Mouse (Mus musculus): ENCODE data around the gene Gm13539. TPM values are rescaled to one million over a fixed set of nuclear protein-coding genes. Genes with fewer than 3 reads are reported as not detected.

Gene Gm13539
- polyA plus RNA-seq, 1 experiment from 2014 or later: not detected

- H3K4me3 ChIP-seq (replicated peaks): no peak overlapping the region
- no peaks in the 10 kb centered on the region for H3K4me1 ChIP-seq
- no peaks in the 10 kb centered on the region for H3K9me3 ChIP-seq (replicated peaks)
- H3K27ac ChIP-seq: no peak overlapping the region
- 88% methylated on average over 3 of the region's 3 CpGs for WGBS
- H3K36me3 ChIP-seq: no peaks in the 10 kb centered on the region
- no peaks in the 10 kb centered on the region for H3K27me3 ChIP-seq
- no peak overlapping the region for H3K9ac ChIP-seq
- no peak for ATAC-seq (replicated peaks; ENCODE audit: low FRiP score)
- no peak overlapping the region for H3K4me2 ChIP-seq
Measured at GRCm38 (mm10) chr2:25830786-25831185, 48.7 kb downstream of the Gm13539 start.

GRCm38 (mm10) chr2:25836291-25836690 is 54.2 kb downstream of the Gm13539 start:
- Histone ChIP-seq H3K4me3 (replicated peaks) (no peak overlapping the region), H3K27ac (no peak overlapping the region), H3K9ac (no peak overlapping the region), H3K9me3 (replicated peaks) (no peaks in the 10 kb centered on the region), H3K4me2 (no peak overlapping the region), H3K27me3 (no peaks in the 10 kb centered on the region), H3K4me1 (0 out of 2 replicates have a peak, but pooled peaks cover 2% of the 10 kb centered on the region), H3K36me3 (no peaks in the 10 kb centered on the region)
- no peak for ATAC-seq (replicated peaks; ENCODE audit: low FRiP score)
- 48% methylated on average over 5 of the region's 5 CpGs for WGBS

Other genes with a start within 250 kb of the Gm13539 start
- gene Traf2, start 235.3 kb upstream of the Gm13539 start, polyA plus RNA-seq (2015; fragmentation: Nextera tagmentation; extraction: Ambion mirVana): 36.0 and 37.3 TPM in 2 replicates
- gene Edf1, start 224.4 kb upstream of the Gm13539 start, polyA plus RNA-seq (2015; fragmentation: Nextera tagmentation; extraction: Ambion mirVana): 373 and 392 TPM in 2 replicates
- 8.4 and 10.1 TPM in 2 replicates for gene Mamdc4, start 207.4 kb upstream of the Gm13539 start, polyA plus RNA-seq (2015; fragmentation: Nextera tagmentation; extraction: Ambion mirVana)
- gene Phpt1, start 207.0 kb upstream of the Gm13539 start, polyA plus RNA-seq (2015; fragmentation: Nextera tagmentation; extraction: Ambion mirVana): 184 and 197 TPM in 2 replicates
- 0.15 and 0.21 TPM in 2 replicates for gene Ajm1, start 200.5 kb upstream of the Gm13539 start, polyA plus RNA-seq (2015; fragmentation: Nextera tagmentation; extraction: Ambion mirVana)
- 72.8 and 74.7 TPM in 2 replicates for gene Rabl6, start 173.7 kb upstream of the Gm13539 start, polyA plus RNA-seq (2015; fragmentation: Nextera tagmentation; extraction: Ambion mirVana)
- gene Ccdc183, start 164.6 kb upstream of the Gm13539 start, polyA plus RNA-seq (2015; fragmentation: Nextera tagmentation; extraction: Ambion mirVana): 0.12 and 0.27 TPM in 2 replicates
- 31.6 and 32.4 TPM in 2 replicates for gene Tmem141, start 160.3 kb upstream of the Gm13539 start, polyA plus RNA-seq (2015; fragmentation: Nextera tagmentation; extraction: Ambion mirVana)
- 3.3 and 4.2 TPM in 2 replicates for gene Fcna, start 154.2 kb upstream of the Gm13539 start, polyA plus RNA-seq (2015; fragmentation: Nextera tagmentation; extraction: Ambion mirVana)
- not detected in 2 replicates for gene Lcn8, start 129.1 kb upstream of the Gm13539 start, polyA plus RNA-seq (2015; fragmentation: Nextera tagmentation; extraction: Ambion mirVana)
- gene Lcn5, start 124.3 kb upstream of the Gm13539 start, polyA plus RNA-seq (2015; fragmentation: Nextera tagmentation; extraction: Ambion mirVana): not detected in 2 replicates
- gene Lcn6, start 105.5 kb upstream of the Gm13539 start, polyA plus RNA-seq (2015; fragmentation: Nextera tagmentation; extraction: Ambion mirVana): not detected in 2 replicates
- not detected in 2 replicates for gene Lcn10, start 99.5 kb upstream of the Gm13539 start, polyA plus RNA-seq (2015; fragmentation: Nextera tagmentation; extraction: Ambion mirVana)
- 0.23 TPM in 1 of 2 replicates, not detected in the other for gene Obp2a, start 82.2 kb upstream of the Gm13539 start, polyA plus RNA-seq (2015; fragmentation: Nextera tagmentation; extraction: Ambion mirVana)
- 91.2 and 95.1 TPM in 2 replicates for gene Bmyc, start 75.5 kb upstream of the Gm13539 start, polyA plus RNA-seq (2015; fragmentation: Nextera tagmentation; extraction: Ambion mirVana)
- not detected in 2 replicates for gene Obp2b, start 45.2 kb upstream of the Gm13539 start, polyA plus RNA-seq (2015; fragmentation: Nextera tagmentation; extraction: Ambion mirVana)
- not detected in 2 replicates for gene Lcn3, start 16.7 kb upstream of the Gm13539 start, polyA plus RNA-seq (2015; fragmentation: Nextera tagmentation; extraction: Ambion mirVana)
- gene Lcn11, start 5.2 kb upstream of the Gm13539 start, polyA plus RNA-seq (2015; fragmentation: Nextera tagmentation; extraction: Ambion mirVana): not detected in 2 replicates
- gene Glt6d1, start 33.6 kb downstream of the Gm13539 start, polyA plus RNA-seq (2015; fragmentation: Nextera tagmentation; extraction: Ambion mirVana): not detected in 2 replicates
- not detected in 2 replicates for gene Lcn9, start 40.9 kb downstream of the Gm13539 start, polyA plus RNA-seq (2015; fragmentation: Nextera tagmentation; extraction: Ambion mirVana)
- gene Sohlh1, start 65.0 kb downstream of the Gm13539 start, polyA plus RNA-seq (2015; fragmentation: Nextera tagmentation; extraction: Ambion mirVana): not detected in 2 replicates
- gene Kcnt1, start 81.5 kb downstream of the Gm13539 start, polyA plus RNA-seq (2015; fragmentation: Nextera tagmentation; extraction: Ambion mirVana): 0.37 and 0.96 TPM in 2 replicates
- 18.6 and 18.9 TPM in 2 replicates for gene Camsap1, start 201.0 kb downstream of the Gm13539 start, polyA plus RNA-seq (2015; fragmentation: Nextera tagmentation; extraction: Ambion mirVana)
- 89.8 and 94.5 TPM in 2 replicates for gene Ubac1, start 239.5 kb downstream of the Gm13539 start, polyA plus RNA-seq (2015; fragmentation: Nextera tagmentation; extraction: Ambion mirVana)

Data from kidney, embryonic 15.5 days (tissue).